Mouse (Mus musculus) bone marrow macrophage, adult 2 months (primary cell): ENCODE data around the gene Slc25a13.

Experiments used
- CTCF ChIP-seq: IDR thresholded peaks from 2 replicates; pipeline ENCODE4 v1.5.1; 2012; ENCODE audit warnings: low read depth, mild to moderate bottlenecking, low read length, moderate library complexity
- POLR2A ChIP-seq: IDR thresholded peaks from 2 replicates; pipeline ENCODE4 v1.6.1; 2012; ENCODE audit warnings: mild to moderate bottlenecking, low read depth, low read length, borderline replicate concordance

GRCm38 (mm10) chr6:6168566-6169134, 48.3 kb downstream of the Slc25a13 start:
- TF ChIP-seq CTCF (no peak), POLR2A (no peak)
